Mouse (Mus musculus) fibroblast of lung, adult 2 months (primary cell): Measurements from ENCODE around the gene Ttc21b.

Source experiments
- DNase-seq: peaks from one replicate; pipeline ENCODE4 v3.0.0-alpha.2; 2011; ENCODE audit warnings: low read depth

Ttc21b gene

DNA sequence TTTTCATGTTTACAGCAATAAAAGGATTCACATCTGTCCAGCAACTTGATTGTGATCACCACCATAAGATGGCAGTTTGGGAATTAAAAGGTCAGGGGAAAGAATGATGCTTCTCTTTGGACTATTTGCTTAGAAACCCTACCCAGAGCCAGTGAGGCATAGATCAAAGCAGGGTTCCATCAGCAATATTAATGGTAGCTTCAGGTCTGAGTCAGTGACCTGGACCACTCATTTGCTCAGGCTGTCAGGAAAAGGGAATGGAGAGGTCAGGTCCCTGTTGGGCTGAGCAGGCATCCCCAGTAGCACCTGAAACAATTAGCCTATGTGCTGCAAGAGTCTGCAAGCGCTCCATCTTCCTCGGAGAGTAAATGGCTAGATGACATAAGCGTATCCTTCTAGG lies 84.8 kb downstream of the Ttc21b start:
- no peak for DNase-seq

DNA sequence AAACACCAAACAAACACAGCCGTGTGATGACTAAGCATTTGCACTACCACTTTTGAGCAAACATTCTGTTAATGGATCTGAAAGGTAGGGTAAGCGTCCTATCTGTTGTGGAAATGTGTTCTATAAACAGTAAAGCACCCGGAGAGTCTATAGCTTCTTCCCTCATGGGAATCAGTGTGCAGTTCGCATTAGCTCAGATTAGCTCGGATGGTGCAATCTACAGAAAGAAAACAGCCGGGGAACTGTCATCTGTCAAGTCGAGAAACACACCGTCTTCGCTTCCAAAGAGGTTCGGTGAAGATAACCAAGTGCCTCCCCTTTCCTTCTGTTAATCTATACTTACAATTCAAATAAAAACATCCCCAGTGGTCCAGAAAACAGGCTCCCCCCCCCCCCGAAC lies 85.7 kb downstream of the Ttc21b start:
- no peak for DNase-seq

DNA sequence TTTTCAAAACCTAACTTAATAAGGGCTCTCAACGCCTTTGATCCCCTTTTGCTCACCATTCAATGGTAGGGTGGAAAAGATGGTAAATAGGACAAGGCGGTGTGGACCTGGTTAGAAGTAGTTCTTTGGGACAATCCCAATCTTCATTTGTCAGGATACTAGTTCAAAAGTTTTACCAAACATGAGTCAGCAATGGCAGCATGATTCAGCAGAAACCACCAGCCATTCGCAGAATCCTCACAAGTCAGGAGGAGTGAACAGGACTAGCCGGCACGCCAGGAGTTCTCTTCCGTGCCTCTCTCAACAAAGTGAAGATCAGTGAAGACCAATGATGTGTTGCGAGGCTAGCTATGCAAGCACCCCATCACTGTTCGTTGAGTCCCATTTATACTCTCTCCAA lies 91.4 kb downstream of the Ttc21b start:
- no peak for DNase-seq

DNA sequence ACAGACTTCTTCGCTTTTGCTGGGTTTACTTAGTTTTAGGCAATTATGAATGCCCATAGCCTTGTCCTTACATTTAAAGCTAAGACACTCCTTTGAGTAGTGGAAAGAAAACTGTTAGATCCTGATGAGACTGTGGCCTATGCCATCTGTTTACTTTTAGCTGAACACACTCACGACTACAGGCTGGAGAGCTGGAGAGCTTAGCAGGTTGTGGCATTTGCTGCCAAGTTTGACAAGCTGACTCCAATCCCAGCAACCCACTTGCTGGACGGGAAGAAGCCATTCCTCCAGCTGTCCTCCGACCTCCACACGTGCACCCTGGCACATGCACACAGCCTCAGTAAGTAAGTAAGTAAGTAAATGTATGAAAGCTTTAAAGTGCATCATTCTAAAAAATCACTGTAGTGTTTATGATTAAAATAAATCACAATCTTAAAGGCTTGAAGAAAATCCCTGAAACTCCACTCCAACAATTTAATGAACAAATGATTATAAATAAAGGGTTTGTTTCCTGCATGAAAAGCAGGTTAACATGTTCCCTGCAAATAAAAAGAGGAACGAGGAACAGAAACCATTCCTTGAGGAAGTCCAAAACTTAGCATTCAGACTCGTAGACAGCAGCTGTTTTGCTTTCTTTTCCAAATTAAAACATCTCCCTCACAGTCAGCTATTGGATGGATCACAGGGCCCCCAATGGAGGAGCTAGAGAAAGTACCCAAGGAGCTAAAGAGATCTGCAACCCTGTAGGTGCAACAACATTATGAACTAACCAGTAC lies 98.1 kb downstream of the Ttc21b start:
- no peak for DNase-seq

DNA sequence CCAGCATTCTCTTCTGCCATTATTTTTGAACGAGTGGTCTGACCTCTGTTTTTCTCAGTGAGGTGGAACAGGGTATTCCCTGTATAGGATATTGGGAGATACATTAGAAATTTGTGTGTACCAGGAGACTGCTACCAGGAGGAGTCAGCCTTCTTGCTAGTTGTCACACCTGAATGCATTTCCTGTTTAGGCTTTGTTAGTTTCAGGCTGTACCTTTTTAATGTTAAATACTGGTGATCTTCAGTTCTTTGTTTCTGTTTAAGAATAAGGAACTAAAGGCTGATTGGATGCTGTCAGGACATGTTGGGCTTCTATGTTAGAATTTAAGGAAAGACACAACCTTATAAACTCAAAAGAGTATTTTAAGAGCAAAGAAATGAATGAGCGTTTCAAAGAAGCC lies 105.0 kb downstream of the Ttc21b start:
- no peak for DNase-seq

DNA sequence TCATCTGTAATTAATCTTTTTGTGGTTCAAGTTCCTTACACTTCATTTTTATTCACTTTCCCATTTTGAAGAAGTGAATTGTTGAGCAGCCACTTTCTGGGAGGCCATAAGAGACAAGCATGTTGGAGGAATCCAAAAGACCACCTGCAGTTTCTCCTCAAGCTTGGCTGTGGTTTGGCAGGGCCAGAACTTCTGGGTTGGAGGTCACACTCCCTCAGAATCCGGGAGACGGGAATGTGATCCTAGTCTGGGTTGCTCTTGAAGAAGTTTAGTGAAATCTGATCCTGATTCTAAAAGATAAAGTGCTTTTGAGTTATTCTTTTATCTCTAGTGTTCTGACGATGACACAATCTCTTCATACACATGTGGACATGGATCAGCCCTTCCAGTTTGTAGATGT lies 105.9 kb downstream of the Ttc21b start:
- DNase-seq, result no peak

DNA sequence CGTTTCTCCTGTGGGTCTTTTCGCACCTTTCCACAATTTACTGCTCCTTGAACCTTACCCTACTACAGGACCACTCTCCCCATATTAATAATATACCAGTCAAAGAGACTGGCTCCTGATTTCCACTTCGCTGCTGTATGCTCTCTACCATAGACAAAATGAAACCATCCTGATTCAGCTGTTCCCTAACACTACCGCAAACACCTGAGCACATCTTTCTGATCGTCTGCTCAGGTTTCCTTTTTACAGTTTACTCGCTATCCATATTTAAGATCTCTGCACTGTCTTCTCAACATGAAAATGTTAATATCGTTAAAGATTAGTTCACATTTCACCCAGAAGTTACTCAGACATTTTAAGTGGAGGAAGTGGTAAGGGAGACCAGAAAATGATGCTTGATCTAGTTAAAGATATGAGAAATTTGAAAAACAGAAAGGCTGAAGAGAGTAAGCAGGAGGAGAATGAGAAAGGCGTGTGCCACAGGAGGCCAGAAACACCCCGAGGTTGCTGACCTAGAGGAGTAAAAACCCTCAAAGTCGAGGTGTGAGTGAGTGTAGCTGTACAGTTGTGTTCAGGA lies 107.7 kb downstream of the Ttc21b start:
- no peak for DNase-seq

DNA sequence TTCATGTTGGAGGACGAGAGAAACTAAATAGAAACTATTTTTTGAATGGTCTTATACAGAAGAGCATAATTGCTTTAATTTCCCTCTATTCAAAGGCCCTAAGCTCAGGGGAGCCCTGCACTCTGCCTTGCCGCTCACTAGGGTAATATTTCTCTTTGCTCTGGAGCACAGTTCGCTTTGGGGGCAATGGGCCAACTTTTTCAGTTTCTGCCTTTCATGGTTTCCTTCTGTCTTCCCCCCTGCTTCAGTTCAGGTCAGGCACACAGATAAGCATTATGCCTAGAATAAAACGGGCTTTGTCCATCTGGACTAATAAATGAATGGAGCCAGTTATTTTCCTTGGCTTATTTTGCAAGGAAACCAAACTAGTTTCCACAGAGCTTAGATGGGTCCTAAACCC lies 109.9 kb downstream of the Ttc21b start:
- peak; percentile 10 for DNase-seq

DNA sequence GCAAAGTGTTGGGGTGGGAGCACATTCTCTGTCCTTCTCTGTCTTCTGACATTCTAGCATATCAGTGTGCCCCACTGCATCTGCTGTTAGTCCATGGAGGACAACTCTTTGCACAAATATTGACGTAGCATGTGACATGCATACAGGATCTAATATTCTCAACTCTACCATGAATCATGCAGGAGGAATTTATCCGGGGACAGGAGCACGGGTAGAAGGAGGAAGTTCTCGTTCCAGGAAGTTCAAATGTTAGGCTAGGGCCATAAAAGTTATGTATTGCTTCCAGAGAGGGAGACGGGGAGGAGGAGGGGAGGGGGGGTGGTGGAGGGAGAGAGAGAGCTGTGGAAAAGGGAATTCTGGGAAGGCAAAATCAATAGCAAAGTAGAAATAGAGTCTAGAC lies 111.6 kb downstream of the Ttc21b start:
- no peak for DNase-seq

DNA sequence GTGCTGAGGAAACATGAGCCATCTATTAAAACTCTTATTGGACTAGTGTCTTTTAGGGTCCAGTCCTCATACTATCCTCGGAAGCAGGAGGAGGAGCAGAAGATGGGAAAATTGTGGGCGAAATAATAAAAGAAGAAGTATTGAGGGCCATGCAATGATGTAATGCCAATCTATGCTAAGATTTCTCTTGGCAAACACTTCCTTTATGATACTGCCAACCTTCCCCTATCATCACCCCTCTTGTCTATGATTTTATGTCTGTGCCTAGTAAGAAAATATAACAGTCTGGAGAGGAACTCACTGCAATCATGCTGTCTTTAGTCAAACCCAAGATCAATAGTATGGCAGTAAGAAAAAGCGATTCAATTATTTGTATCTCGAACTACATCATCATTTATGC lies 113.1 kb downstream of the Ttc21b start:
- no peak for DNase-seq

DNA sequence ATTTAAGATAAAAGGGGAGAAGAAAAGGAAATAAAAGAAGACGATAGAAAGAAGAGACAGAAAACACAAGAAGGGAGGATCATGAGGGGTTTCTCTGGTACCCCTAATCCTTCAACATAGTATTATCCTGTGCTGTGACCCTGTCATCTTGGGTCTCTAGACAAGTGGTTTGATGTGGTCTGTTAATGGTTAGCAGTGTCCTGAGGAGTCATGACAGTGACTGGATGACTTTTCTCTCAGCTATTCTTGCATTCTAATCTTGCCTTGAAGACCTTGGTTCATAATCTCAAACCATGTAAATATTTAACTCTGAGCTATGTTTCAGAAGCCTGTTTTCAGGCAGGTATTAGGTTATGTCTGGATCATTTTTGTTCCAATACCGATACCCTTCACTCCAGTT lies 113.7 kb downstream of the Ttc21b start:
- DNase-seq, result no peak

DNA sequence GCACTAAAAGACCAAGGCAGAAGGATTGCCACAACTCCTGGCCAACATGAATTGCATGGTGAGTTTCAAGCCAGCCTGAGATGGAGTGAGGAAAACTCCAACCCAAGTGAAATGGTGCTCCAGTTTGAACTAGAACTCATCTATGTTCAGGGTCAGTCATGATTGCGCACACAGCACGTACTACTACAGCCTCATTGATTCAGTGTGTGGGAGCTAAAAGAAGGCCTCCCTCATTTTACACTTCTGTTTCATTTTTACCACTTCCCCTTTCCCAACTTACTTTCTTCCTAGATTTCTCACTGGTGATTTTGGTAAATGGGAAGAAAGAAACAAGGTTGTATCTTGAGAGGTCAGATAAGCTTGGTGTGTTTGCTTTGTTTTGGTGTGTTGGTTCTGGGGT lies 114.1 kb downstream of the Ttc21b start:
- no peak for DNase-seq

DNA sequence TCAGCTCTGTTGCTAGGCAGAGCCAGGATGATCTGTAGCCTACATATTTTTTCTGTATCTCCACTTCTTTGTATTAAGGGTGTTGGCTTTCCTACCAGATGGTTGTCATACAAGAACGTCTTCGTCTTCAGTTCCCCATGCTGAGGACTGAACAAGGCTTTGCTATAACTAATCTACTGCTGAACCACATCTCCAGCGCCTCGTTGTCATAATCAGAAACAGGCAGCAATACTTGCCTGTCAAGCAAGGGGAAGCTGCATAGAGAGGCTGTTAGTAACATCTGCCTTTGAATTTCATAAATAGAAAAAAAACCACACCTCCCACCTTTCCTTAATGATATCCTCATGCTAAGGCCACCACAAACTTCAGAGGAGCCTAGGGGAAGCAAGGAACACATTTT lies 116.2 kb downstream of the Ttc21b start:
- DNase-seq, result no peak
